Mouse (Mus musculus) heart, embryonic 15.5 days (tissue): ENCODE measurements around the gene Atg16l1. TPM values are rescaled to one million over a fixed set of nuclear protein-coding genes. Genes with fewer than 3 reads are reported as not detected.

ENCODE experiments used
- ATAC-seq: fragments of 200-750 bp; cut with Nextera tagmentation; replicated peaks from 2 replicates; pipeline ENCODE4 v1.8.0; 2017; ENCODE audit warnings: low read depth, moderate TSS enrichment; ENCODE audit not compliant: insufficient number of reproducible peaks, insufficient read depth, low FRiP score
- H3K27ac ChIP-seq: fragments of 300-500 bp; sonication (generic); 2 replicates; pipeline ENCODE4 v1.5.1; 2015; ENCODE audit warnings: mild to moderate bottlenecking, inconsistent platforms
- H3K27me3 ChIP-seq: fragments of 300-500 bp; sonication (generic); 2 replicates; pipeline ENCODE4 v1.6.1; 2015; ENCODE audit warnings: inconsistent platforms
- H3K36me3 ChIP-seq: fragments of 300-500 bp; sonication (generic); 2 replicates; pipeline ENCODE4 v1.6.1; 2015; ENCODE audit warnings: mild to moderate bottlenecking, inconsistent platforms
- H3K4me1 ChIP-seq: fragments of 300-500 bp; sonication (generic); replicated peaks from 2 replicates; pipeline ENCODE4 v1.6.1; 2015; ENCODE audit warnings: inconsistent platforms
- H3K4me2 ChIP-seq: fragments of 300-500 bp; sonication (generic); 2 replicates; pipeline ENCODE4 v1.6.1; 2015; ENCODE audit warnings: inconsistent platforms, mild to moderate bottlenecking, moderate library complexity
- H3K4me3 ChIP-seq: fragments of 300-500 bp; sonication (generic); 2 replicates; pipeline ENCODE4 v1.5.1; 2015; ENCODE audit warnings: mild to moderate bottlenecking, inconsistent platforms
- H3K9ac ChIP-seq: fragments of 300-500 bp; sonication (generic); 2 replicates; pipeline ENCODE4 v1.6.1; 2015; ENCODE audit warnings: mild to moderate bottlenecking, inconsistent platforms
- H3K9me3 ChIP-seq: fragments of 300-500 bp; sonication (generic); replicated peaks from 2 replicates; pipeline ENCODE4 v1.6.1; 2016; ENCODE audit warnings: inconsistent platforms
- WGBS: fragments of 180-500 bp; shearing (Covaris S2); methylation state at CpG from one replicate; pipeline ENCODE4 v1.1.7; 2015; ENCODE audit warnings: mixed read lengths; 5-methylcytosine and 5-hydroxymethylcytosine counted together
- polyA plus RNA-seq: library from polyadenylated mRNA; unstranded; fragments of >200 nt; fragmentation: Nextera tagmentation; extraction: Ambion mirVana; gene quantifications from 2 replicates; pipeline ENCODE4 v1.2.1, GENCODE M21; 2015

Atg16l1 gene
- polyA plus RNA-seq, 1 experiment from 2014 or later = 22.6 TPM

- Histone ChIP-seq H3K4me2 (no peak overlapping the region), H3K9me3 (peaks cover 4% of the 10 kb centered on the region; the same call in 1 of the 2 replicates), H3K4me3 (no peak overlapping the region), H3K36me3 (peaks cover 90% of the 10 kb centered on the region), H3K9ac (no peak overlapping the region), H3K27me3 (no peaks in the 10 kb centered on the region), H3K27ac (no peak overlapping the region), H3K4me1 (no peaks in the 10 kb centered on the region)
- WGBS = 88% methylated on average over 7 of the region's 7 CpGs
- no peak for ATAC-seq
These were observed 19.2 kb downstream of the Atg16l1 start for GRCm38 (mm10) chr1:87774845-87775244.

DNA sequence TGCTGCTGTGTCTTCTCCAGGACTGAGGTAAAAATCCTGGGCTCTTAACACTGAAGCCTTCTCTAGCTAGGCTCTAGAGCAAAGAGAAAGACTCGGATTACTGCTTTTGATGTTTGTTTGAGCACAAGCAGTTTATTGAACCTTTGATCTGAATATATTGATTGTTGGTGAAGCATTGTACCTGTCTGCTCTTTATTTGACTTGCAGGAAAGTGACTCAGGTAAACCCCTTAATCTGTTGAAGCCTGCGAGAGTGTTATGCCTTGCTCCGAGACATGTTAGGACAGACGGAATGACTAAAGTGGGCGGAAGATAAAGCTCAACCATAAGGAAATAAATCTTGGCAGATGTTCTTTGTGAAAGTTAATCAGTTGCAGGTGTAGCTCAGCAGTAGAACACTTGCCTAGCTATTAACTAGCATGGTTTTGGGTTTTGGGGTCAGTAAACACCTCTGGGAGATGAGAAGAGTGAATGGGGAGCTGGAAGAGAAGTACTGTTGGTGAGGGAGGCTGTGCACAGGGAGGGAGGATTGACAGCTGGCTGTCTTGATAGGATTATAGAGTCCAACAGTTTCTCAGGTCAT, 23.6 kb downstream of the Atg16l1 start:
- H3K27ac ChIP-seq = no peak overlapping the region
- ATAC-seq = no peak
- no peak overlapping the region for H3K4me3 ChIP-seq
- H3K4me2 ChIP-seq = no peak overlapping the region
- no peaks in the 10 kb centered on the region for H3K9me3 ChIP-seq
- H3K27me3 ChIP-seq = no peaks in the 10 kb centered on the region
- H3K36me3 ChIP-seq = peaks cover 96% of the 10 kb centered on the region
- H3K4me1 ChIP-seq = no peaks in the 10 kb centered on the region
- 87% methylated on average over 5 of the region's 5 CpGs for WGBS
- H3K9ac ChIP-seq = no peak overlapping the region

GRCm38 (mm10) chr1:87785703-87786102, 30.0 kb downstream of the Atg16l1 start:
- Histone ChIP-seq H3K27me3 (no peaks in the 10 kb centered on the region), H3K4me3 (no peak overlapping the region), H3K9ac (no peak overlapping the region), H3K9me3 (no peaks in the 10 kb centered on the region), H3K27ac (0 out of 2 replicates have a peak overlapping the region, but pooled peaks have one; percentile 44), H3K4me2 (no peak overlapping the region), H3K4me1 (no peaks in the 10 kb centered on the region), H3K36me3 (peaks cover 77% of the 10 kb centered on the region)
- 69% methylated on average over 8 of the region's 8 CpGs for WGBS
- ATAC-seq = 0 out of 2 replicates have a peak, but pooled peaks have one; percentile 27

DNA sequence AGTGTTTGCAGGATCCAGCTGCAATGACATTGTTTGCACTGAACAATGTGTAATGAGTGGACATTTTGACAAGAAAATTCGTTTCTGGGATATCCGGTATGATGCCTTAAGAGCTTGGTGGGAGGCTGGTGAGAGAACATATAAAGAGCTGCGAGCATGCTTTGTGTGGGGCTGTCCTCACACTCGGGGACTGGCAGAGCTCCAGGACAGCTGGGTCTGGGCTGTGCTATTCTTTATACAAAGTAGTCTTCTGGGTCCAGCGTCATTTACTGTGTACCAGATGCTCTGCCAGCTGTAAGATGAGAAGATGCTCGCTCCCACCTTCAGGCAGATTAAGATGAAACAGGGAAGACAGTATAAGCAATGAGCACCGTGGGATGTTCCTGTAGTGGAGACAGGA, 30.6 kb downstream of the Atg16l1 start:
- Histone ChIP-seq H3K9ac (no peak overlapping the region), H3K27me3 (no peaks in the 10 kb centered on the region), H3K36me3 (peaks cover 77% of the 10 kb centered on the region), H3K4me3 (no peak overlapping the region), H3K4me2 (no peak overlapping the region), H3K27ac (0 out of 2 replicates have a peak overlapping the region, but pooled peaks have one; percentile 44), H3K9me3 (no peaks in the 10 kb centered on the region), H3K4me1 (no peaks in the 10 kb centered on the region)
- WGBS = 68% methylated on average over 7 of the region's 7 CpGs
- no peak for ATAC-seq

- Histone ChIP-seq H3K4me1 (no peaks in the 10 kb centered on the region), H3K4me3 (no peak overlapping the region), H3K9me3 (no peaks in the 10 kb centered on the region), H3K36me3 (peaks cover 61% of the 10 kb centered on the region), H3K27me3 (no peaks in the 10 kb centered on the region), H3K9ac (no peak overlapping the region), H3K4me2 (no peak overlapping the region), H3K27ac (no peak overlapping the region)
- WGBS = 93% methylated on average over 8 of the region's 8 CpGs
- no peak for ATAC-seq
These were observed 34.0 kb downstream of the Atg16l1 start for GRCm38 (mm10) chr1:87789665-87790064.

- H3K9me3 ChIP-seq = no peaks in the 10 kb centered on the region
- no peak overlapping the region for H3K9ac ChIP-seq
- no peak overlapping the region for H3K4me3 ChIP-seq
- no peak overlapping the region for H3K27ac ChIP-seq
- H3K4me1 ChIP-seq = no peaks in the 10 kb centered on the region
- H3K36me3 ChIP-seq = peaks cover 39% of the 10 kb centered on the region
- H3K27me3 ChIP-seq = no peaks in the 10 kb centered on the region
- 83% methylated on average over 4 of the region's 4 CpGs for WGBS
- H3K4me2 ChIP-seq = no peak overlapping the region
- no peak for ATAC-seq
These were observed 36.9 kb downstream of the Atg16l1 start for GRCm38 (mm10) chr1:87792438-87793137.

DNA sequence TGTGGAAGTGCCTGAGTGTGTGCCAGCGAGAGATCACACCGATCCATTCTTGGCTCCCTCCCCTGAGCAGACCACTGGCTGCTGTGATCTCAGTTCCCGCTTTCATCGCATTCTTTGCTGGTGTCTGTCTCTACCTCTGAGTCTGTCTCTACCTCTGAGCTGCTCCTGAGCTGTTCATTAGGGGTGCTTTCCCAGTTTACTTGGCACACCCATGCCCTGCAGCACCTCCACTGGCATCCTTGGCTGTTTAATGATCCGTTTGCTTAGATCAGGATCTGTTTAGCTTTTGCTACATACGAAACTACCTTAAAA, 37.4 kb downstream of the Atg16l1 start:
- H3K4me1 ChIP-seq = no peaks in the 10 kb centered on the region
- no peak overlapping the region for H3K27ac ChIP-seq
- no peak for ATAC-seq
- WGBS = 86% methylated on average over 6 of the region's 6 CpGs
- no peak overlapping the region for H3K9ac ChIP-seq
- no peak overlapping the region for H3K4me3 ChIP-seq
- peaks cover 35% of the 10 kb centered on the region for H3K36me3 ChIP-seq
- H3K27me3 ChIP-seq = no peaks in the 10 kb centered on the region
- no peaks in the 10 kb centered on the region for H3K9me3 ChIP-seq
- H3K4me2 ChIP-seq = no peak overlapping the region

DNA sequence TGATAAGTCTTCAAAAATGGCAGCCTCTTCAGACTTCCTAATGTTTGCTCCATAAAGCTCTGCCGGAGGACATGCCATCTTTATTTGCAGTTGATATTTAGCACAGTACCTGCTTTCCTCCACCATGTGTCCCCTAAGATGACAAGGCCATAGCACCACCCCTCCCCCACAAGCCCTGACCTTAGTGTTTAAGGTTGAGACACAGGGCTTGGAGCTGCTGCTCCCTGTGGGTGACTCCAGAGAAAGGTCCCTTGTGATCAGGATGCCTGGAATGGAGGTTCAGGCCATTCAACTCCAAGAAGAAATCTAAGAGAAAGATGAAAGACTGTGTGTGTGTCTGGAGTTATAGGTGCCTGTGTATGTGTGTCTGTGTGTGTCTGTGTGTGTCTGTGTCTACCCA, 42.0 kb downstream of the Atg16l1 start:
- peaks cover under 1% of the 10 kb centered on the region; the same call in 1 of the 2 replicates for H3K36me3 ChIP-seq
- no peaks in the 10 kb centered on the region for H3K27me3 ChIP-seq
- 70% methylated on average over 1 of the region's 1 CpGs for WGBS
- H3K27ac ChIP-seq = no peak overlapping the region
- H3K4me1 ChIP-seq = no peaks in the 10 kb centered on the region
- no peak overlapping the region for H3K9ac ChIP-seq
- ATAC-seq = no peak
- no peaks in the 10 kb centered on the region for H3K9me3 ChIP-seq
- no peak overlapping the region for H3K4me3 ChIP-seq
- H3K4me2 ChIP-seq = no peak overlapping the region

GRCm38 (mm10) chr1:87798306-87798705, 42.6 kb downstream of the Atg16l1 start:
- Histone ChIP-seq H3K9ac (no peak overlapping the region), H3K4me3 (no peak overlapping the region), H3K36me3 (no peaks in the 10 kb centered on the region), H3K27ac (no peak overlapping the region), H3K4me1 (no peaks in the 10 kb centered on the region), H3K4me2 (no peak overlapping the region), H3K9me3 (no peaks in the 10 kb centered on the region), H3K27me3 (no peaks in the 10 kb centered on the region)
- 85% methylated on average over 2 of the region's 2 CpGs for WGBS
- ATAC-seq = no peak

DNA sequence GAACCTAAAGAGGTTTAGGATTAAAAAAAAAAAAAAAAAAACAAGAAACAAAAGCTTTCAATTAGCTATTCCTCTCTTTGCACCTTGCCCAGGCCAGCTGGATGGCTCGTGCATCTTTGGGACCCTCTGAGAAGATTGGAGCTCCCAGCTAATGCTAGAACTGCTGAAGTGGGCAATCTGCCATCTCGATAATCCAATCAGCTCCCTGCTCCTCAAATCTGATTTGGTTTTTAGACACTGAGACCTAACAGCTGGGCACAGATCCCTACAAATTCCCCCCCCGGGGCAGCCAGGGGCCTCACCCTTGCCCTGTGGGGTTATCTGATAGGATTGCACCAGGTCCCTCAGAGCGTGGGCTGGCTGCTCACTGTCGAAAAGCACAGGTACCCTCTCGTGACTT, 47.9 kb downstream of the Atg16l1 start, which contains the start of gene Sag:
Sag (plus strand) TSS at position 105 of the 400 bp plus-strand sequence.
- no peaks in the 10 kb centered on the region for H3K36me3 ChIP-seq
- 60% methylated on average over 6 of the region's 6 CpGs for WGBS

GRCm38 (mm10) chr1:87807751-87808150, 52.1 kb downstream of the Atg16l1 start:
- H3K36me3 ChIP-seq = no peaks in the 10 kb centered on the region
- 82% methylated on average over 1 of the region's 1 CpGs for WGBS
- H3K27me3 ChIP-seq = no peaks in the 10 kb centered on the region
- H3K4me3 ChIP-seq = no peak overlapping the region
- H3K9ac ChIP-seq = no peak overlapping the region
- H3K4me2 ChIP-seq = no peak overlapping the region
- H3K4me1 ChIP-seq = no peaks in the 10 kb centered on the region
- ATAC-seq = no peak
- no peak overlapping the region for H3K27ac ChIP-seq
- H3K9me3 ChIP-seq = no peaks in the 10 kb centered on the region

More for the DNA sequence above, 47.9 kb downstream of the Atg16l1 start, which contains the start of gene Sag:
- no peak within 1 kb of the TSS for H3K4me2 ChIP-seq
- no peaks in the 10 kb centered on the region for H3K9me3 ChIP-seq
- H3K27ac ChIP-seq = no peak within 1 kb of the TSS
- no peak within 1 kb of the TSS for H3K9ac ChIP-seq
- no peak within 1 kb of the TSS for H3K4me3 ChIP-seq
- ATAC-seq = no peak
- H3K27me3 ChIP-seq = no peaks in the 10 kb centered on the region
- H3K4me1 ChIP-seq = no peaks in the 10 kb centered on the region

DNA sequence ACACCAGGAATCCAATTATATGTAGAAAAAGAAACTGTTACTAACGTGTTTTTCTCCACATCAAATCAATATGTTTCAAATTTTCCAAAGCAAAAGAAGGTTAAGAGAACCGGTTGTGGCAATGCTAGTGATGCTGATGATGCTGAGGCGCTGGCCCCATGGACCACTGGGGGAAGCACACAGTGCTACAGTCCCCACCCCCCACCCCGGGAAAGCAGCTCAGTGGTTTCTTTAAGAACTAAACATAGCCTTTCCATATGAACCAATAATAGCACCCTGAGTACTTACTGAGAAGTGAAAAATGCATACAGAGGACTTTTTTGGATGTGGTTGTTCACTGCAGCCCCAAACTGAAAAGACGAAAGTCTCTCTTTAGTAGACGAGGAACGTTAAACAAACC, 55.7 kb downstream of the Atg16l1 start:
- H3K9me3 ChIP-seq = no peaks in the 10 kb centered on the region
- H3K4me2 ChIP-seq = no peak overlapping the region
- H3K4me1 ChIP-seq = 0 out of 2 replicates have a peak, but pooled peaks cover 3% of the 10 kb centered on the region
- H3K27me3 ChIP-seq = no peaks in the 10 kb centered on the region
- 80% methylated on average over 7 of the region's 7 CpGs for WGBS
- H3K27ac ChIP-seq = no peak overlapping the region
- H3K4me3 ChIP-seq = no peak overlapping the region
- H3K36me3 ChIP-seq = no peaks in the 10 kb centered on the region
- no peak for ATAC-seq
- no peak overlapping the region for H3K9ac ChIP-seq
